Mouse (Mus musculus) C2C12 (cell line): ENCODE results near the gene Pitpnm1.
"Not testable (repeated sequence)": the region's sequence is repeated elsewhere in the genome, so short reads cannot be mapped to it uniquely, and the experiment has no call there.

Experiments used
- CEBPB ChIP-seq: IDR thresholded peaks from one replicate; pipeline ENCODE4 v1.6.1; 2011; ENCODE audit warnings: low read depth, mild to moderate bottlenecking, control low read depth, moderate library complexity
- CTCF ChIP-seq: IDR thresholded peaks from one replicate; pipeline ENCODE4 v1.5.1; 2011; ENCODE audit not compliant: control insufficient read depth, insufficient read depth, insufficient read length
- MAX ChIP-seq: IDR thresholded peaks from one replicate; pipeline ENCODE4 v1.6.1; 2011; ENCODE audit warnings: mild to moderate bottlenecking, control low read depth
- MYOD1 ChIP-seq: IDR thresholded peaks from one replicate; pipeline ENCODE4 v1.6.1; 2011; ENCODE audit warnings: low read depth; ENCODE audit not compliant: control insufficient read depth, insufficient read length
- MYOG ChIP-seq: IDR thresholded peaks from one replicate; pipeline ENCODE4 v1.6.1; 2011; ENCODE audit not compliant: control insufficient read depth, insufficient read length; ENCODE audit errors: extremely low read depth
- USF1 ChIP-seq: IDR thresholded peaks from one replicate; pipeline ENCODE4 v1.6.1; 2011; ENCODE audit warnings: low read depth, mild to moderate bottlenecking, control low read depth, moderate library complexity

- peak; percentile 16 for TF ChIP-seq CTCF
- not testable (repeated sequence) for TF ChIP-seq USF1, MAX, MYOD1, MYOG, CEBPB
Observed at GRCm38 (mm10) chr19:4135963-4136345, 36.2 kb downstream of the Pitpnm1 start.
